Mouse (Mus musculus) neural tube, embryonic 11.5 days (tissue): Measurements from ENCODE around the gene Slc39a5. TPM values are rescaled to one million over a fixed set of nuclear protein-coding genes. Genes with fewer than 3 reads are reported as not detected.

Source experiments
- ATAC-seq: fragments of 200-750 bp; cut with Nextera tagmentation; 2 replicates; pipeline ENCODE4 v1.8.0; 2017; ENCODE audit warnings: moderate number of reproducible peaks, mild to moderate bottlenecking, moderate TSS enrichment, moderate library complexity; ENCODE audit not compliant: insufficient read depth, low FRiP score, low TSS enrichment
- DNase-seq: peaks from one replicate; pipeline ENCODE4 v3.0.0-alpha.2; 2015; ENCODE audit warnings: low spot score
- H3K27ac ChIP-seq: fragments of 300-500 bp; sonication (generic); 2 replicates; pipeline ENCODE4 v1.5.1; 2014; ENCODE audit warnings: low read depth, mild to moderate bottlenecking, low read length
- H3K27me3 ChIP-seq: fragments of 300-500 bp; sonication (generic); 2 replicates; pipeline ENCODE4 v1.6.1; 2014; ENCODE audit warnings: mild to moderate bottlenecking, low read length, mixed read lengths; ENCODE audit not compliant: control insufficient read depth, insufficient read depth
- H3K36me3 ChIP-seq: fragments of 300-500 bp; sonication (generic); 2 replicates; pipeline ENCODE4 v1.6.1; 2014; ENCODE audit warnings: mild to moderate bottlenecking, low read length, moderate library complexity, mixed read lengths; ENCODE audit not compliant: control insufficient read depth, insufficient read depth
- H3K4me1 ChIP-seq: fragments of 300-500 bp; sonication (generic); 2 replicates; pipeline ENCODE4 v1.6.1; 2014; ENCODE audit warnings: low read length, mixed read lengths; ENCODE audit not compliant: control insufficient read depth, insufficient read depth
- H3K4me2 ChIP-seq: fragments of 300-500 bp; sonication (generic); 2 replicates; pipeline ENCODE4 v1.6.1; 2014; ENCODE audit warnings: low read depth, mild to moderate bottlenecking, moderate library complexity
- H3K4me3 ChIP-seq: fragments of 300-500 bp; sonication (generic); 2 replicates; pipeline ENCODE4 v1.5.1; 2014; ENCODE audit warnings: low read depth, low read length
- H3K9ac ChIP-seq: fragments of 300-500 bp; sonication (generic); 2 replicates; pipeline ENCODE4 v1.6.1; 2014; ENCODE audit warnings: mild to moderate bottlenecking, low read length
- H3K9me3 ChIP-seq: fragments of 300-500 bp; sonication (generic); 2 replicates; pipeline ENCODE4 v1.6.1; 2016; ENCODE audit warnings: low read length; ENCODE audit not compliant: control insufficient read depth
- WGBS: fragments of 180-500 bp; shearing (Covaris S2); extraction: QIAGEN DNeasy Blood & Tissue Kit; methylation state at CpG from one replicate; pipeline ENCODE4 v1.1.7; 2014; 5-methylcytosine and 5-hydroxymethylcytosine counted together
- polyA plus RNA-seq: library from polyadenylated mRNA; unstranded; fragments of >200 nt; fragmentation: Nextera tagmentation; extraction: Ambion mirVana; gene quantifications from 2 replicates; pipeline ENCODE4 v1.2.1, GENCODE M21; 2014

Gene Slc39a5
- not detected in 2 replicates for polyA plus RNA-seq

DNA sequence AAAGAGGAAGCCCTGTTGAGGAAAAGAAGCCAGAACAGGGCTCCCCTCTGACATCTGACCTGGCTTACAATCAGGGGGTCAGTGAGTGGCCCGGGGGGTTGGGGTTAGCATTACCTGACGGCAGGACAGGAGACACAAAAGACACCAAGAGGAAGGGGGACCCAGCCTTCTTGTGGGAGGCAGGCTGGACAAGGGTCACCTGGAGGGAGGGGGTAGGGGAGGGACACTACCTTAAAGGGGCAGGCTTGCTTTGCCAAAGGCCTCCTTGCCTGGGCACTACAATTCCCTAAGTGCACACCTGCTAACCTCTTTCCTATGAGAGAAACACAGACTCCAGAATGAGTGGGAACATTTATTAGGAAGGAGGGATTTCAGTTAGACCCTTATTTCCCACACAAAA is at the start of gene Slc39a5:
Gene Slc39a5 (minus strand): TSS at position 174 of the 400 bp plus-strand sequence.
- H3K27ac ChIP-seq: no peak within 1 kb of the TSS
- no peak within 1 kb of the TSS for H3K4me2 ChIP-seq
- H3K9me3 ChIP-seq: no peaks in the 10 kb centered on the region
- DNase-seq: no peak
- no peak for ATAC-seq
- no peaks in the 10 kb centered on the region for H3K4me1 ChIP-seq
- WGBS: 38% methylated on average over 2 of the region's 2 CpGs
- H3K27me3 ChIP-seq: no peaks in the 10 kb centered on the region
- no peak within 1 kb of the TSS for H3K4me3 ChIP-seq
- H3K36me3 ChIP-seq: 0 out of 2 replicates have a peak, but pooled peaks cover under 1% of the 10 kb centered on the region
- no peak within 1 kb of the TSS for H3K9ac ChIP-seq

DNA sequence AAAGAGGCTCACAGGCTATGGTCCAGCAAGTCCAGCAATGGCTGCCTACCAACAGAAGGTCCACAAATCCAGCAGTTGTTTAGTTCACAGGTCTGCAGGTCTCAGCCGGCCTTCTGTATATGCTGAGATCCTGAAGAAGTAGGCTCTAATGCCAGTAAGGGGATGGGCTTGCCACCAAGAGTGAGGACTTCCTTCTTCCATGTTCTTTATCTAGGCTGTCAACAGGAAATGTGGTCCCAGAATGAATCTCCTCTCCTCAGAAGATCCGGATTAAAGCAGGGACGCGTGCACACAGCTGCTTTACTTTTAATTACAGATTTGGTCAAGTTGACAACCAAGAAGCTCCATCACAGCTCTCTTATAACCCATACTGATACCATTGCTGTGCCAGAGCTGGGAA is 44.4 kb upstream of the Slc39a5 start:
- no peak overlapping the region for H3K27ac ChIP-seq
- WGBS: 87% methylated on average over 4 of the region's 4 CpGs
- no peaks in the 10 kb centered on the region for H3K36me3 ChIP-seq
- H3K4me2 ChIP-seq: no peak overlapping the region
- ATAC-seq (no peak), DNase-seq (no peak)
- H3K4me1 ChIP-seq: no peaks in the 10 kb centered on the region
- H3K4me3 ChIP-seq: no peak overlapping the region
- no peaks in the 10 kb centered on the region for H3K9me3 ChIP-seq
- no peak overlapping the region for H3K9ac ChIP-seq
- no peaks in the 10 kb centered on the region for H3K27me3 ChIP-seq

DNA sequence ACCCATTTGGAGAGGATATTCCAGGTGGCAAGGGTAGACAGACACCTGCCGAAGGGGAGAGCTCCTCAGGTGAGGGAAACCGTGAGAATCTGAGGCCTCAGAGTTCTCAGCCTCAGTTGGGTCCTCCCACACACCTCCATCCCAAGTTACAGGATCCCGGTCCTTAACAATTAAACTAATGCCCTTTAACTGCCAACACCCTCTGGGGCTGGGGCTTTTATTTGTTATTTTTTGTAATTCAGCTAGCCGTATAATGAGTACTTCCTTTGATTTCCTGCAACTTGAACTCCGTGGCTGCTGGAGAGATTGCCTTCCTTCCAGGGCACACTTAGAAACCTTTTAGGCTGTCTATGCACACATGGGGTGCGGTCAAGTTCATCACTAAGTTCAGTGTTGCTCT is 43.3 kb upstream of the Slc39a5 start:
- no peak for ATAC-seq
- H3K4me3 ChIP-seq: no peak overlapping the region
- no peaks in the 10 kb centered on the region for H3K36me3 ChIP-seq
- no peak for DNase-seq
- no peak overlapping the region for H3K4me2 ChIP-seq
- no peak overlapping the region for H3K9ac ChIP-seq
- H3K4me1 ChIP-seq: no peaks in the 10 kb centered on the region
- no peaks in the 10 kb centered on the region for H3K9me3 ChIP-seq
- H3K27ac ChIP-seq: no peak overlapping the region
- 75% methylated on average over 6 of the region's 6 CpGs for WGBS
- no peaks in the 10 kb centered on the region for H3K27me3 ChIP-seq

DNA sequence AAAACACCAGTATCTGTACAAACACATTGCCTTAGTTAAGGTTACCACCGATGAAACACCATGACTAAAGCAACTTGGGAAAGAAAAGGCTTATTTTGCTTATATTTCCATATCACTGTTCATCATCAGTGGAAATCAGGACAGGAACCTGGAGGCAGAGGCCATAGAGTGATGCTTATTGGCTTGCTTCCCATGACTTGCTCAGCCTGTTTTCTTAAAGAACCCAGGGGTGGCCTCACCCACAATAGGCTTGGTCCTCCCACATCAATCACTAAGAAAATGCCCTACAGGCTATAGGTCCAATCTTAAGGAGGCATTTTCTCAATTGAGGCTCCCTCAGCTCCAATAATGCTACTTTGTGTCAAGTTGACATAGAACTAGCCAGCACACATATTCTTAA is 41.7 kb upstream of the Slc39a5 start:
- H3K9me3 ChIP-seq: no peaks in the 10 kb centered on the region
- no peaks in the 10 kb centered on the region for H3K27me3 ChIP-seq
- H3K27ac ChIP-seq: no peak overlapping the region
- H3K4me1 ChIP-seq: no peaks in the 10 kb centered on the region
- H3K4me2 ChIP-seq: no peak overlapping the region
- WGBS: 84% methylated on average over 1 of the region's 1 CpGs
- DNase-seq (no peak), ATAC-seq (no peak)
- H3K9ac ChIP-seq: no peak overlapping the region
- H3K4me3 ChIP-seq: no peak overlapping the region
- H3K36me3 ChIP-seq: peaks cover 10% of the 10 kb centered on the region

DNA sequence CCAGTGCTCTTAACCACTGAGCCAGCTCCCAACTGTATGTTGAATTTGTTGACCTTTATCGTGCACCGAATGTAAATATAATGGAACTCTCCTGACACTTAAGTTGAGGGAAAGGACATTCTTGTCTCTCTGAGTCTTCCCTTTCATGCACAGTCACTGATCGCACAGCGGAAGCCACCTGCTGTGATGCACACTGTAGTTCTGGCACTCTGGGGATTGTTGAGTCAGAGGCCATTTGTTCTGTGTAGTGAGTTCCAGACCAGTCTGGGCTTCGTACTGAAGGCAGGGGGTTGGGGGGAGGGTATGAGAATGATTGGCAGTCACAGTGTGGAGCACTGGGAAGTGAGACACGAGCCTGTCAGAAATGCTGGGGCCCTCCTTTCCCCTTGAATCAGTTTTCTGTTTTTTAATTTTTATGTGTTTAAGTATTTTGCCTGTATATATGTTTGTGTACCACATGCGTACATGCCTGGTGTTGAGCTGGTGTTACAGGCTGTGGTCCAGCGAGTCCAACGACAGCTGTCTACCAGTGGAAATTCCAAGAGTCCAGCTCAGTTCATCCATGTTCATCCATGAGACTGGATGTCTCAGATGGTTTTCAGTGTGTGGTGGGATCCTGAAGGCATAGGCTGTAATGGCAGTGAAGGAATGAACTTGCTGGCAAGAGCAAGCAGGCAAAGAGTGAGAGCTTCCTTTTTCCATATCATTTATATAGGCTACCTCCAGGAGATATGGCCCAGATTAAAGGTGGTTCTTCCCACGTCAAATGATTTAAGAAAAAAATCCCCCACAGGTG is 40.5 kb upstream of the Slc39a5 start:
- Histone ChIP-seq H3K36me3 (peaks cover 18% of the 10 kb centered on the region), H3K4me3 (no peak overlapping the region), H3K9me3 (no peaks in the 10 kb centered on the region), H3K9ac (no peak overlapping the region), H3K27ac (no peak overlapping the region), H3K4me2 (no peak overlapping the region), H3K27me3 (no peaks in the 10 kb centered on the region), H3K4me1 (no peaks in the 10 kb centered on the region)
- ATAC-seq: no peak
- 89% methylated on average over 10 of the region's 10 CpGs for WGBS
- DNase-seq: no peak

DNA sequence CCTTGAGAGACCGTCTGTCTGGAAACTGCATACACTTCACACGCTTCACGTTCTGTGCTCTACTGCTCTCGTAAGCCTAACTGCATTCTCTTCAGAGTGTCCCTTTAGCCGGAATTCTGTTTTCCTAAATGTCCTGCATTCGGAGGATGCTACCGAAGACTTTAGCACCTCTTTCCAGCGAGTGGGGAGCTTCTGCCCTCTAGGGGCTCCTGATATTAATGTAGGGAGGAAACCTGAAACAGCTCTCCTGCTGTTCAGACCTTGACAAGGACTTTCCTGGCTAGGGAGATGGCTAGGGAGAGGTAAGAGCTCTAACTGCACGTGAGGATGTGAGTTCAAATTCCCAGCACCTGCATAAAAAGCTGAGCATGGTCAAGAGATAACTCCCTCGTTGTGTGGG is 39.4 kb upstream of the Slc39a5 start:
- WGBS: 63% methylated on average over 10 of the region's 10 CpGs
- no peak for DNase-seq
- H3K36me3 ChIP-seq: peaks cover 23% of the 10 kb centered on the region
- H3K4me2 ChIP-seq: no peak overlapping the region
- no peaks in the 10 kb centered on the region for H3K4me1 ChIP-seq
- H3K4me3 ChIP-seq: no peak overlapping the region
- no peak overlapping the region for H3K9ac ChIP-seq
- H3K27me3 ChIP-seq: no peaks in the 10 kb centered on the region
- H3K27ac ChIP-seq: no peak overlapping the region
- no peaks in the 10 kb centered on the region for H3K9me3 ChIP-seq
- no peak for ATAC-seq

DNA sequence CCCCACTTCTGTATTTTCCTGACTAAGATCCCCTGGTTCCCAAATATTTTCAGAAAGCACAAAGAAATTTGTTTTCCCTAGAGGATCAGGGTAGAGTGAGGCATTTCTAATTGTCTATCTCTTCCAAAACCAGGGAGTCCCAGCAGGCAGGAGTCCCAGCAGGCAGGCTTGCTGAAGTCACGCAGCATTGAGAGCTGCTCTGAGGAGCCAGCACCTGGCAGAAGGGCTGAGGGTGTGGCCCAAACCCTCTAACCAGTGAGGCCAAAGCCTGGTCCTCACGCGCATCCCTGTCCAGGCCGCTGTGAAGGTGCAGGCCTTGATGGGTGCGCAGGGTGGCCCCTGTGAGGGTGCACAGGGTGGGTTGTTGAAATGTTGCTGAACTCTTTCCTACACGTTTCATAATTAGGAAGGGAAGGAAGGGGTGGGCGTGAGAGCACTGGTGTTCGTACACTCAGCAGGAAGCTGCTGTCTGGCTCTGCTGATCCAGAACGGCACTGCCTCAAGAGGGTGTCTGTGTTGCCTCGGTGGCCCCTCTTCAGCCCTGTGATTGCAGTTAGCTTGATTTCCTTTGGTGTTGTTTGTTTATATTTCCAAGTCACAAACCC is 37.7 kb upstream of the Slc39a5 start:
- Histone ChIP-seq H3K9ac (no peak overlapping the region), H3K27me3 (no peaks in the 10 kb centered on the region), H3K27ac (no peak overlapping the region), H3K9me3 (no peaks in the 10 kb centered on the region), H3K4me1 (no peaks in the 10 kb centered on the region), H3K36me3 (peaks cover 26% of the 10 kb centered on the region), H3K4me2 (no peak overlapping the region), H3K4me3 (no peak overlapping the region)
- WGBS: 67% methylated on average over 10 of the region's 10 CpGs
- ATAC-seq: no peak
- no peak for DNase-seq

DNA sequence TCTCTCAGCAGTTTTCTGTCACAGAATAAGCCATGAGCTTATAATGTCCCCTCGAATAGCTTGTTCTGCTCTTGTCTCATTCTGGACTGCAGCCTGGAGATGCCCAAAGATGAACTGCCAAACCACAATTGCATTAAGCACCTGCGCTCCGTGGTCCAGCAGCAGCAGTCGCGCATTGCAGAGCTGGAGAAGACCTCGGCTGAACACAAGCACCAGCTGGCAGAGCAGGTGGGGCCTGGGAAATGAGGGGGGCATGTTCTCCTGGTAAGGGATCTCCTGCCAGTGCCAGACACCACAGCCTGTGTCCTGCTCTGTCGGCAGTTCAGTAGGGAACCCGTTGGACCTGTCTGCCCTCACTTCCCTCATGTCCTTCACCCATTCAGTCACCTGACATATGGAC is 35.3 kb upstream of the Slc39a5 start:
- Histone ChIP-seq H3K4me1 (no peaks in the 10 kb centered on the region), H3K4me2 (no peak overlapping the region), H3K4me3 (no peak overlapping the region), H3K27me3 (no peaks in the 10 kb centered on the region), H3K9me3 (no peaks in the 10 kb centered on the region), H3K27ac (no peak overlapping the region), H3K36me3 (peaks cover 26% of the 10 kb centered on the region), H3K9ac (no peak overlapping the region)
- DNase-seq: no peak
- no peak for ATAC-seq
- 95% methylated on average over 8 of the region's 8 CpGs for WGBS

DNA sequence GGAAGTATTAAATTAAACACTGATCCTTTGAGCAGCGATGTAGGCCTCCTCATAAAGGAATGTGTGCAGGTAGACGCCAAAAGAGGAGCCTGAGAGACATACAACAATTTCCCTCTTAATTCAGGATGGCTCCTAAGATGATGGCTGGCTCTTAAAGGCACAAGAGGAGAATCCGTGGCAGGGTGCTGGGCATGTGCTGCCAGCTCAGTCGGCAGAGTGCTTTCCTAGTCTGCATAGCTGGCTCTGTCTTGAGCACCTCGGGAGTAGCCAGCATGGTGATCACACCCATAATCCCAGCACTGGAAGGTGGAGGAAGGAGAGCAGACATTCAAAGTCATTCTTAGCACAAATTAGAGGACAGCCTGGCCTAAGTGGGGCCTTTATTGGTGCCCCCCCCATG is 34.8 kb upstream of the Slc39a5 start:
- Histone ChIP-seq H3K36me3 (peaks cover 26% of the 10 kb centered on the region), H3K27ac (no peak overlapping the region), H3K9me3 (no peaks in the 10 kb centered on the region), H3K9ac (no peak overlapping the region), H3K4me1 (no peaks in the 10 kb centered on the region), H3K4me2 (no peak overlapping the region), H3K27me3 (no peaks in the 10 kb centered on the region), H3K4me3 (no peak overlapping the region)
- ATAC-seq (no peak), DNase-seq (no peak)
- 89% methylated on average over 5 of the region's 5 CpGs for WGBS
